Mouse (Mus musculus) heart, postnatal 0 days (tissue): ENCODE measurements around the gene Otor.

Experiments
- CTCF ChIP-seq: IDR thresholded peaks from 2 replicates; pipeline ENCODE4 v1.5.1; 2016; ENCODE audit warnings: antibody characterized with exemption, control low read depth, low read depth
- EP300 ChIP-seq: IDR thresholded peaks from 2 replicates; pipeline ENCODE4 v1.6.1; 2016; ENCODE audit warnings: antibody characterized with exemption, low read depth

DNA sequence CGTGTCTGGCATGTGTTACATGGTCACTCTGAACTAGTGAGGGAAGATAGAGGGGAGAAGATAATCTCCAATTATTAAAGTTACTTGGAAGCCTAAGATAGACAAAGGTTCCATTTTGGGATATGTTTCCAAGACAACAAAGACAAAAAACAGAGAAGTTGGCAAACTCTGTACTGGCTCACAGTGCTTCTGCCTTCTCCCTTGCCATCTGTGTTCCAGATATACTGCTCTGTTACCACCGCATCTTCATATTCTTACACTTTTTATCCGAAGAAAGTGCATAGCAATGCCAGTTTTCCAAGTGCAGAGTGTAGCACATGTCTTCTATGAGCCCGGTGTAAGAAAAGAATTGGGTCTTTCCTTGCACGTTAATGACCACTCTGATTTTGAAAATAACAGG is 21.5 kb upstream of the Otor start:
- TF ChIP-seq CTCF (no peak), EP300 (no peak)
